Mouse (Mus musculus): ENCODE measurements around the gene Usp40.

Gene Usp40

DNA sequence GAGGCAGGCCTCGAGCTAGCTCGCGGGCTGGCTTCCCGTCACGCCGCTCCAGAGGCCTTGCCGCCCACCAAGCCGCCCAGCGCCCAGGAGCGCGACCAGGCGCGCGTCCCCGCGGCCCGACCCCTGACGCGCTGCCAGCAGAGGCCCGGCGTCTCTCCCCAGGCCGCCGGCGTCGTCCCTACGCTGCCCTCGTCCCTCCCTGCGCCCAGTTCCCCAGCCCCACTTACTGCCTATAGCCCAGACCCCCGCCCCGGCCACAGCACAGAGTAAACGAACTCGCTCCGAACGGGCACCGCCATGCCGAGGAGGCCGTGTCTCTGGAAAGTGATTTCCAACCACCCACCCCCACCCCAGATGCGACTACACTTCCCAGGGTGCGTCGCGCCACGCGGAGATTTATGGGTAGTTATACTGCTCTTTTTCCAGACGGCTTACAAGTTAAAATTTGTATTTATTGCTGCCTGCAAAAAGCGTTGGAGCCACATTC lies at the start of gene Usp40:
Gene Usp40 (minus strand): TSS at position 341 of the 487 bp plus-strand sequence.
- WGBS = under 1% methylated on average over 45 of the region's 45 CpGs

DNA sequence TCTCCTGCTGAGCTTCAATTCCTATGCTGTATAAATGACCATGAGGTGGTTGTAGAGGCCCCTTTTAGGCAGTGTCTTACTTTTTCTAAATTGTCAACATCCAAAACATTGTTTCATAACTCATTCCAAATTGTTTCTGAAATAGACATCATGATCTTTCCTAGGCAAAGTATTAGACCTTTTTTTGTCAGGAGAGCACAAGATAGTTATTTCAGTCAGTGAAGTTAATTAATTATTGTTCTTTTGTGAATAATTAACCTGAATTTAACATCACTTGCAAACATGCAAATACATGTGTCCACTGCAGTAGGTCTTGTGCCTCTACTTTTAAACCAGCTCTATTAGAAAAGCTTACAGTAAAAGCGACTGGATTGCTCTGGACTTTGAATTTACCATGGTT lies 46.7 kb upstream of the Usp40 start, which contains the start of gene Ugt1a10:
Gene Ugt1a10 (plus strand): TSS at position 301 of the 400 bp plus-strand sequence.
- WGBS = 89% methylated on average over 1 of the region's 1 CpGs

DNA sequence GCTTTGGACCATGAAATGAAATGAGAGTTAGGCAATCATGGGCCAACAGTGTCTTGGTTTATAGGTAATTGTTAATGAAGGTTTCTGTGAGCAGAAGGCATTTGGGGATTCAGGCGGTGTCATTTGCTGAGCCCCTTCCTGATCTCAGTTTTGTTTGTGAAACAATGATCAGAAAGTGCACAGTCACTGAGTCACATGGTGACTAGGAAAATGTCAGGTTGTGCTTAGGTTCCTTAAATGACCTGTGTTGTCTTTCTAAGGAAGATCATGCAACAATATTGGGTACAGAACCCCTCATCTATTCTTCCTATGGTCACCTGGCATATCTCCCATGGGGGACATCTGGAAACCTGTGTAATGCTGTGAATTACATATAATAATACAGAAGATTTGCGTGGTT lies 39.1 kb upstream of the Usp40 start:
- 93% methylated on average over 2 of the region's 2 CpGs for WGBS

DNA sequence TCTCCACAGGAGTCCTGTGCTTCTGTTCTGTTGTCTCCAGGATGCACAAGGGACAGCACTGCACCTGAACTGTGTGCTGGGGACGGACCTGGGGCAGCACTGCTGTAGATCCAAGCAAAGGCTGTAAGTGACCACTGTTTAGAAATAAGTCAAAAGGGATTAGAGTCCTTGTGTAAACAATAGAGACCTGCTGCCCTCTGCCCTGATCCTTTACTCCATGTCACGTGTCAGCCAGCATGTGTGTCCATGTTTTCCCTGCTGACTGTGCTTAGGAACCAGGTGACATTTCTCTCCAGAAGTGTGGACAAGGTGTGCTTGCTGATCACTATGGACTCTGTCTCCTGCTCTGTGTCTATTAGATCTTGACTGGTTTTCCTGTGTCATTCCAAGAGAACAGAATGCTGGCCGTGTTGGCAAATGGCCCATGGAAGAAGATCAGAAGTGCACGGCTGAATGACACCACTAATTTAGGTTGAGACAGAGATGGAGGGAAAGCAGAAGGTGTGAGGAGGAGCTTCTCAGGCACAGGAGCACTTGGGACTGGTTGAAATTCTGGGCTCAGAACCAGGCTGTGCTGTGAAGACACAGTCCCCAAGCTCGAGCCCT lies 36.6 kb upstream of the Usp40 start:
- 87% methylated on average over 4 of the region's 5 CpGs for WGBS

DNA sequence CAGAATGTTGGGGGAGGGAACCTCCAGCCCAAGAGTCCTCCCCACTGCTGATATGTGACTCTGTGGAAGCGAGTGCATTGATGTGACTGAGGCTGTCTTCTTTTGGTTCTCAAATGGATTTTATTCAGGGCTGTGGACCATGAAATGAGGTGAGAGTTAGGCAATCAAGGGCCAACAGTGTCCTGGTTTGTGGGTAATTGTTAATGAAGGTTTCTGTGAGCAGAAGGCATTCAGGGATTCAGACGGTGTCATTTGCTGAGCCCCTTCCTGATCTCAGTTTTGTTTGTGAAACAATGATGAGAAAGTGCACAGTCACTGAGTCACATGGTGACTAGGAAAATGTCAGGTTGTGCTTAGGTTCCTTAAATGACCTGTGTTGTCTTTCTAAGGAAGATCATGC lies 34.7 kb upstream of the Usp40 start:
- 76% methylated on average over 1 of the region's 2 CpGs for WGBS

DNA sequence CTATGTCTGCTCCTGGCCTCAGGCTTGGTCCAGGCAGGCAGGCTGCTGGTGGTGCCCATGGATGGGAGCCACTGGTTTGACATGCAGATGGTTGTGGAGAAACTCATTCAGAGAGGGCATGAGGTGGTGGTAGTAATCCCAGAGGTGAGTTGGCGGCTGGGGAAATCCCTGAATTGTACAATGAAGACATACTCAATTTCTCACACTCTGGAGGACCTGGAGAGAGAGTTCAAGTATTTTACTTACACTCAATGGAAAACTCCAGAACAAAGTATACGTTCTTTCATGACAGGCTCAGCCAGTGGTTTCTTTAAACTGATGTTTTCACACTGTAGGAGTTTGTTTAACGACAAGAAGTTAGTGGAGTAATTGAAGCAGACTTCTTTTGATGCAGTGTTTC lies 16.9 kb upstream of the Usp40 start:
- 78% methylated on average over 3 of the region's 3 CpGs for WGBS

DNA sequence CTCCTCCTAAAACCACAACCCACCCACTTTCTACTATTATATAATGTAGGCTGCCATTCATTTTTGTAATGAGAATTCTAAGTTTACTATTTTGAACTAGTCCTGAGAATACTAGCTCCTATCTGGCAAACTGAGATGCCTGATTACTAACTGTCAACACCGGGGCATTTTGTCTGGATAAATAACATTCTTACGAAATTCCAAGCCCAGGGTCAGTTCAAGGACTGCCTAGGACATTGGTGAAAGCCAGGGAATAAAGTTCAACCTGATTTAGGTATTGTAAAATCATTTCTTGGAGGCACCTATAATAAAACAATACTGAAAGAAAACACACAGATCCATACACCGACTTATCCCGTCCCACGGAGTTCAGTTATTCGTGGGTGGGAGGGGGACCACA lies 7.0 kb upstream of the Usp40 start:
- WGBS = 92% methylated on average over 6 of the region's 6 CpGs

DNA sequence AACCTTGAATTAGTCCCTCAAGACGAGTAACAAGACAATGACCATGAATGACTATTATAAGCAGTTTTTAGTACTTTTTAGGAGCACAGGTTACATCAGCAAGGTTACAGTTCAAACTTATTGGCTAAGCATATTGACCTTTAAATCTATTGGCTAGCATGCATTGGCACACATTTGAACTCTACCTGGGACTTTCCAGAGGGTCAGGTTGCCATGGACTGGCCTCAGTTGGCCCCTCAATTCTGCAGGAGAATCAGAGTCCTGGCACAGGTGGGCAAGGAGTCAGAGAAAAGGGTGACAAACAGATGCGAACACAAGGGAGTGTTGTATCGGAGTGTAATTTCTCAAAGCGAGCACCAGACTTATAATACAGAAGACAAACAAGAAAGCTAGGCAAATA lies 6.3 kb upstream of the Usp40 start:
- WGBS = 94% methylated on average over 4 of the region's 4 CpGs

DNA sequence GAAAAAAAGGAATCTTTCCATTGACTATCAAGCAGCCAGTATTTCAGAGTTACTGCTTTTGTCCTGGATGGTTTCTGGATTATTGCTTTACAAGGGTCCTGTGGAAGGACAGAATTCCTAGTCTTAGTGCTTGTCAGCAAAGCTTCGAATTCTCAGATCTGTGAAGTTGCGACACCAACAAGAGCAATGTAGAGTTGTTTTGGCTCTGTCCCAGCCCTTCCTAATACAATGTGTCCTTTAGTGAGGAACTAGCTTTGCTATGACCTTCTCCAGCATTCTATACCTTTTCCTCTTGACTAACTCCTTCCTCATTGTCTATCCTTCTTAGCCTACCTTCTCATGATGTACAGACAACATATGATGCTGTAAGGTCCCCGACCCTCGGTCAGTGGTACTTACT lies 5.8 kb upstream of the Usp40 start:
- WGBS = 91% methylated on average over 4 of the region's 4 CpGs

DNA sequence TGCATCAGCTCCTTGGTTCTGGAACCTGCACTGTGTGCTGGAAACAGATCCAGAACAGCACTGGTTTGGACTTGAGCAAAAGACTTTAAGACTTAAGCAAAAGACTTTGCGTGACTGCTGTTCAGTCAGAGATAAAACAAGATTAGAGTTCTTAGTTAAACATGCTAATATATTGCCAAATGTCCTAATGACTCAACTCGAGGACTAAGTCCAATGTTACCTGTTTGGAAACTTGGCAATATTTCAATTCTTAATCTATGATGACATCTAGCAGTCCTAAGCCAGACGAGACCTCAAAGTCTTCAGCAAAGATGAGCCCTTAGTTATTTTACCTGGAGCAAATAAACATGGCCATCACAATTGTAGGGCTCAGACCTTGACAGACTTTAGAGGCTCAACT lies 5.4 kb upstream of the Usp40 start:
- 77% methylated on average over 3 of the region's 3 CpGs for WGBS

DNA sequence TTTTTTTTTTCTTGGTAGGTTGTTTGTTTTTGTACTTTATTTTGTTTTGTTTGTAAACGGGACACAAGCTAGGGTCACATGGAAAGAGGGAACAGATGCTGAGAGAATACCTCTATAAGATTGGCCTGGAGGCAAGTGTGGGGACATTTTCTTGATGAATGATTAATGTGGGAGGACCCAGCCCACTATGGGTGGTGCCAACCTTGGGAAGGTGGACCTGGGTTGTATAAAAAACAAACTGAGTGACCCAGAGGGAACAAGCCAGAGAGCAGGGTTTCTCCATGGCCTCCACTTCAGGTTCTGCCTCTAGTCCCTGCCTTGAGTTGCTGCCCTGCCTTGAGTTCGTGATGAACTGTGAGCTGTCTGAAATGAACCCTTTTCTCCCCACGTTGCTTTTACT lies 1.2 kb upstream of the Usp40 start:
- WGBS = 67% methylated on average over 3 of the region's 3 CpGs

DNA sequence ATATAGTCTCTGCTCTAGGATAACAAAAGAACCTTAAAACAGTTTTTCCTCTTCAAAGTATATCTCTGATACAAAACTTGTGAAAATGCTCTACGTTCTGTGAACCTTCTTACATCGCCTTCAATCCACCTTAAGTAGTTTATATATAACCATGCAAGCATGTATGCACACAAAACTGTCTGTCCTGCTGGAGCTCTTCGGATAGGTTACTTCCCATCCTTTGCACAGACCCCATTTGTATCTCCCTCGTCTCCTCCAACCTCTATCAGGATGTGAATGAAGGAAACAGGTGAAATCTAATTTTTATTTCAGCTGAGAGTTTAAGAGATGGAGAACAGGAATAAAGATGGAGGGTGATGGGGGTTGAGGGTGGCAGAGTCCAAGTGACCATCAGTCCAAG lies 384 bp upstream of the Usp40 start:
- 19% methylated on average over 4 of the region's 4 CpGs for WGBS

DNA sequence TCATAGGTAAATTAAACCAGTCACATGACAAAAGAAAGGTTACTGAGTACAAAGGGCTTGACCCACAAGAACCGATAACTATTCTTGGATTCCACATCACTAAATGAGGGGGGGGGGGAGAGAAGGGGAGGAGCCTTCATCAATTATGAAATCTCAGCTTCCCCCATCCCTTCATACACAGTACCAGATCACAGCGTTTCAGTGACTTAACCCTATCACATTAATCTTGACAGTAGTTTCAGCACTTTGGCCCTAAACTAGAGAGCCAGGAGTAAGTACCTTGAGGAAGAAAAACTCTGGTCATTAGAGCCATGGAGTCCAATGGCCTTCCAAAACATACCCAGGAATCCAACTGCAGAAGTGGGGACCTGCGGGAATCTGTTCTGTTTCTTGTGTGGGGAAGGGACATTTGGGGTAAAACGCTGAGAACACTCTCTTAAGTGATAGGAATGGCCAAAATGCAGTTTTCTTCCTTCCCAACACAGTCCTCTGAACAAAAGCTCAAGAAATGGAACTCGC lies 600 bp downstream of the Usp40 start:
- WGBS = 2% methylated on average over 5 of the region's 5 CpGs

DNA sequence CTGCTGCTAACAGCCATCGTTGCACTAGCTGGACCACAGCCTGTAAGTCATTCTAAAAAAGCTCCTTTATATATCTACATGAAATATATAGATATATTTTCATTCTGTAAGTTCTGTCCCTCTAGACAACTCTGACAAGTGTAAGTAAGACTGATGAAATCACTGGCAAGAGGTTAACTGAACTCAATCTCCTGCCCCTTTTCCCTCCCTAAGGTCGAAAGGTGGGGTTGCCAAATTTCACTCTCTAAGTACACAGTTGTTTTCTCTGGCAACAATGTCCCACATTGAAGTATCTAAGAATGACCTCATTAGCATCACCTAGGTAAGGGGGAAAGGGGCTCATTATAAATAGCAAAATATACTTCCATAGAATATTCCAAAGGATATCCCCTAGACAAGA lies 15.6 kb downstream of the Usp40 start:
- 93% methylated on average over 2 of the region's 2 CpGs for WGBS

DNA sequence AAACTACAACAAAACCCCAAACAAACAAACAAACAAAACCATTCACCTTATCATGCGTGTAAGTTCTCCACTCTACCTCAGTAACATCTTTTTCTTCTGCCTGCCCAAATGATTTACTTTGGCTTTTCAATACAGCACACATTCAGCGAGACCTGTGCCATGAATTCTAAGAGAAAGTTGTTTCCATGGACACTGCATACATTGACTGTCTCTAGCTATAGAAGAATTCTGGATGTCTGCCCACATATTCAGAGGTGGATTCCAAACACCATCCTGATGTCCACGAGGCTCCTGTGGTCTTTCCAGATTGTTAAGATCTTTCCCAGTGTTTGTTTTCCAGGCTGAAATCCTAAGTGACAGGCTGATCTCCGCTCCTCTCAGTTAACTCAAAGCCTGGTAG lies 26.1 kb downstream of the Usp40 start:
- WGBS = 45% methylated on average over 4 of the region's 4 CpGs

DNA sequence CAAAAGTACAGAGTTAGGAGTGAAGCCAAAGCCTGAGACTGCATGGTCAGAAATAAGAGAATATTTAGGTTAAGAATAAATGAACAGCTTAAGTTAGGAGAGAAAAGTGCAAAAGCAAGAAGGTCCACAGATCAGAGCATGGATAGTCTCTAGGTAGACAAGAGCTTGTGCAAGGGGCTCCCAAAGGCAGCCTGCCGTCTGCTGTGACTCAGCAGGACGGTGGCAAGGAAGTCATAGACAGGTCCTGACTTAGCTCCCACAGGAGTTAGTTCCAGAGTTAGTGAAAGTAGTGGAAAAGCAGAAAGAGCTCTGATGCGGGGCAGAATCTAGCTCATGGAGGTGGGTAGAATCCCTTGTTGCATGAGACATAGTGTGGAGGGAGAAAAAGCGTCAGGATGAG lies 38.0 kb downstream of the Usp40 start:
- 84% methylated on average over 4 of the region's 4 CpGs for WGBS

DNA sequence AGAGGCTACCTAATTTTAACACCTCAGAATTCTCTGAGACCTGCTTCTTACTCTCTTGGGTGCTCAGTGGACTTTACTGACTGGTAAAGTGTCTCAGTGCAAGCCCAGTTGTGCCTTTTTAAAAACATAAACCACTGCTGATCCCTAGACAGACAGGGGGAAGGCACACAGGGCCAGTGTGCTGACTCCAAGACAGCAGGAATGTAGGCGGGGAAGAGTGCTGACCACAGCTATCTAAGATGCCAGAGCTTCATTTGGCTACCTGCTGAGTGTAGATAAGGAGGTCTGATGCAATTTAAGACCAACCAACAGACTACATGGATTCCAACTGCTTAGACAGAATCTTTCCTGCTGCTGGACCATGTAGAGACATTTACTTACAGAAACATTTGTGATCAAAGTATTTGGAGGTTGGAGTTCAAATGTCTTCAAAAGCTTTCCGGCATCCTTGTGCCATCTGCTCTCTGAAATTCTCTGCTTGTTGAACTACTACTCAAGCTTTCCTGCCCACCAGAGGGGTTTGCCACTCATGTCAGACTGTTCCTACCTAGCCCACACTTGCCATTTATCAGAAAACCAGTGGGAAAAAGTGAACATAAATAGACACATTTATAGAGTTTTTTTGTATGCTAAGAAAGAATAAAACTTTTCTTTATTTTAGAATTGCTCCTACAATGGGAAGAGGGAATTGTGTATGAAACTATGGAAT lies 46.7 kb downstream of the Usp40 start:
- 85% methylated on average over 2 of the region's 2 CpGs for WGBS

DNA sequence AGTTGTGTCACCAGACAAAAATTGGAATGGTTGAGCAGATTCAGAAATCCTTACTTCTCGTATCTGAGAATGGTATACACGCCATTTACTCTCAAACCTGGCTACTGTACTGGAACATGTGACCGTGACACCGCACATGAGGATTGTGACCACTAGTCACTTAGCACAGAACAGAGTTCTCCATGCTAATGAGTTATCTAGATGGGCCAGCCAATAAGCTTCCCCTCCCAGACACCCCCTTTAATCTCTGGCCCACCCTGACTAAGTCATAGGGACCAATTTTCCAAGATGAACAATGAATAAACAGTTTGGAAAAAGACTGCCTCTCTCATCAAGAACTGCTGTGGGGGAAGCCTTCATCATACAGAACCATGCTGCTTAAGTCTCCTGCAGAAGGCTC lies 47.6 kb downstream of the Usp40 start:
- WGBS = 95% methylated on average over 4 of the region's 4 CpGs

DNA sequence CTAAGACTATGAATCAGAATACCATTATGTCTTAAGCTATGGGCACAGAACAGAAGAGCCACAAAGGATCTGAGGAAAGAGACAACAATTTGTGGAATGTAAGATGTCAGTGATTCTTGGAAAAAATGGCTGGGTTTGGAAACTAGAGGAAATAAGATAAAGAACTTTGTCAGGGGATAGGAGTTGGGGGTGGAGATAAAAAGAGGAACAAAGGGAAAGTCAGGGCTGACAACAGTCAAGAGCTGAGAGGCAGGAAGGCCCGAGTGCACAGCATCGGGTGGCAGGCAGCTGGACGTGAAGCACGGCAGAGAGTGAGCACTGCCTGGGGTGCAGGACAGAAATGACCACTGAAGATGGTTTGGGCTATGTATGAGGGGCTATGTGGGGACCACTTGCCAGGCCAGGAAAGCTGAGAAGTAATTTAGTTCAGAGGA lies 48.3 kb downstream of the Usp40 start:
- WGBS = 66% methylated on average over 4 of the region's 4 CpGs

DNA sequence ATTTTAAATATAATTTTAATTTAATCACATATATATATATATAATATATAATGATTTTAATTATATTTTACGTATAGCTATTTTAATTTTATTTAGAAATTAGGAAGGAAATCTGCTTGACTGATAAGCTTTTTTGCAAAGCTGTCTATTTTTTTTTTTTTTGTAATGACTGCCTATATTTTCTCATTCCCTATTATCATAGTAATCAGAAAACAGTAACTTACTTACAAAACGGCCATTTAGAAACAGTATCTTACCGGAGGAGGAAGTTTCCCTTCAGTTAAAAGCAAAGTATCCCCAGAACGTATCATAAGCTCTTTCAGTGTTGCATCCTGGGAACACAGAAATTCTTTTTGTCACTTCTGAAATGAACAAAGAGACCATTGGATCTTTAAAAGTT lies 48.8 kb downstream of the Usp40 start:
- WGBS = 82% methylated on average over 4 of the region's 4 CpGs

DNA sequence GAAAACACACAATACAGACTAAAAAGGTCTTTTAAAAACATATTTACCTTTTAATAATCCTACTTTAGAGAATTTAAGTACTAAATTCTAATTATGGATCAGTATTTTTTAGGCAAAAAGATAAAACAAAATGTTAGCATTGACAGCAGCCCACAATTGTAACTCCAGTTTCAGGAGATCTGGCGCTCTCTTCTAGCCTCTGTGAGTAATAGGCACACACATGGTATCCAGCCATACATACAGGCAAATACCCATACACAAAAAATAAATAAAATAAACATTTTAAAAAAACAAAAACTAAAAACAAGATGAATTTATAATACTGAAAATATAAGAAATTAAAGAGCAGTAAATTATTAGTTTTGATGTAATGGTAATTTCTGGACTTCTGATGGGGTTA lies 49.4 kb downstream of the Usp40 start:
- 100% methylated on average over 1 of the region's 1 CpGs for WGBS

DNA sequence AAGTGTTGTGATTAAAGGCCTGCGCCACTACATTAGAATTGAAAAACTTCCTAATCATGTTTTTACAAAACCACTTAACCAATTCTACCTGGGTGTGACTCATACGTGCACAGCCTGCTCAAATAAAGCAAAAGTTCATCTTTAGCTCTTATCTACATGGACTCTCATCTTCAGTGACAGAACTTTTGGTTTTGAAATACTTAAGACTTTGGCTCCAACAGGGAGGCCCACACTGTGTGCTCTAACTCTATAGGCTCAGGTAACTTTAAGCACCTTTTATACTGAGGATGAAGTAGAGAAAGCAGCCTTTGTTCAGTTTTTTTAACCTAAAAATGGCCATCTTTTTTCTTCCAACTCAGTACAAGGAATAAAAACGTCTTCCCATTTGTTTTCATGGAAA lies 55.3 kb downstream of the Usp40 start:
- WGBS = 76% methylated on average over 3 of the region's 3 CpGs

DNA sequence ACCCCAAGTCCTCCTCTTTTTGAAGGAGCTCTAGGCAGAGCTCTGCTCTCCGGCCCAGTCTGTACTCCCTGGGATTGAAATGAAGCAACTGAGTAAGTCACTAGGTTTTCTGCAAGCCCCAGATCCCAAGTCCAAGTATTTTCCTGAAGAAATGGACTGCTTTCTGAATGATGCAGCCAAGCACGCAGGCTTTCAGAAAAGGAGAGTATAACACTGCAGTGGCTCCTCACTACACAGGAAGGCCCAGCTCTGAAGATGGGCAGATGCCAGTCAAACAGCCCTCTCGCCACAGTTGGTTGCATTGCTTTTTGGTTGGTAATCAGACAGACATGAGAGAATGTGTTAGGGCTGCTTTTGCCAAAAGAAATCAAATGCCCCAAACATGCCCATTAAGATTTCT lies 56.7 kb downstream of the Usp40 start:
- 86% methylated on average over 3 of the region's 3 CpGs for WGBS
